Mouse (Mus musculus) bone marrow, adult 2 months (tissue): ENCODE data around the gene Zscan4-ps3. TPM values are rescaled to one million over a fixed set of nuclear protein-coding genes. Genes with fewer than 3 reads are reported as not detected.
"Not testable (repeated sequence)": the region's sequence is repeated elsewhere in the genome, so short reads cannot be mapped to it uniquely, and the experiment has no call there.

Source experiments
- H3K27ac ChIP-seq: fragments of 200-500 bp; 2 replicates; pipeline ENCODE4 v1.5.1; 2012; ENCODE audit warnings: low read depth, mild to moderate bottlenecking, control low read depth, inconsistent platforms, low read length; ENCODE audit not compliant: control insufficient read depth, poor library complexity, insufficient read depth
- H3K4me1 ChIP-seq: fragments of 200-500 bp; 2 replicates; pipeline ENCODE4 v1.6.1; 2011; ENCODE audit warnings: low read length; ENCODE audit not compliant: control insufficient read depth, insufficient read depth
- H3K4me3 ChIP-seq: fragments of 200-500 bp; replicated peaks from 2 replicates; pipeline ENCODE3; 2011; ENCODE audit warnings: mild to moderate bottlenecking, low read depth, low read length, control low read depth; ENCODE audit not compliant: control insufficient read depth
- WGBS: fragments of 180-500 bp; shearing (Covaris S2); methylation state at CpG from one replicate; pipeline ENCODE4 v1.1.7; 2018; 5-methylcytosine and 5-hydroxymethylcytosine counted together
- polyA plus RNA-seq: library from polyadenylated mRNA; stranded (reverse); fragments of >200 nt; gene quantifications from 2 replicates; pipeline ENCODE4 v1.2.4, GENCODE M21; 2011; ENCODE audit warnings: low replicate concordance; ENCODE audit not compliant: missing spikeins, insufficient read depth, insufficient read length

Zscan4-ps3 gene
- polyA plus RNA-seq, result not detected in 2 replicates

GRCm38 (mm10) chr7:11609008-11609407 is at the start of gene Zscan4-ps3:
Gene Zscan4-ps3, plus strand, starts transcription at chr7:11609308.
- not testable (repeated sequence) for H3K4me1 ChIP-seq, H3K27ac ChIP-seq, H3K4me3 ChIP-seq
- 69% methylated on average over 2 of the region's 2 CpGs for WGBS

- WGBS, result 13% methylated on average over 8 of the region's 8 CpGs
Observed at GRCm38 (mm10) chr7:11617082-11617481, 8.0 kb downstream of the Zscan4-ps3 start.

More at GRCm38 (mm10) chr7:11617082-11617481, 8.0 kb downstream of the Zscan4-ps3 start:
- H3K4me1 ChIP-seq, H3K27ac ChIP-seq, H3K4me3 ChIP-seq: not testable (repeated sequence)

Other genes with a start within 250 kb of the Zscan4-ps3 start
- not detected in 2 replicates for gene Zscan4f, start 211.4 kb upstream of the Zscan4-ps3 start, polyA plus RNA-seq
- not detected in 2 replicates for gene Zscan4-ps2, start 95.0 kb upstream of the Zscan4-ps3 start, polyA plus RNA-seq
- not detected in 2 replicates for gene Vmn1r72, start 70.8 kb downstream of the Zscan4-ps3 start, polyA plus RNA-seq
- gene Vmn1r73, start 121.0 kb downstream of the Zscan4-ps3 start, polyA plus RNA-seq, result not detected in 2 replicates
- not detected in 2 replicates for gene Vmn1r74, start 224.7 kb downstream of the Zscan4-ps3 start, polyA plus RNA-seq